Mouse (Mus musculus): ENCODE measurements around the gene Akap9.
"Not testable (repeated sequence)": the region's sequence is repeated elsewhere in the genome, so short reads cannot be mapped to it uniquely, and the experiment has no call there.

GRCm38 (mm10) chr5:4107056-4107455 lies 179.2 kb downstream of the Akap9 start:
- not testable (repeated sequence) for TF ChIP-seq EP300, CTCF (IDR thresholded peaks at IDR 0.05; ENCODE audit: low read depth)

Data from liver, postnatal 0 days (tissue).